Mouse (Mus musculus) spleen, embryonic (tissue): ENCODE results near the gene Capn5.
"Not testable (repeated sequence)": the region's sequence is repeated elsewhere in the genome, so short reads cannot be mapped to it uniquely, and the experiment has no call there.

Source experiments
- CTCF ChIA-PET: fragments of 350-600 bp; sonication (Branson Sonifier 250); formaldehyde crosslinking; loops from one replicate; lab custom pipeline; 2022; lab: Charles Lee

Capn5 gene

DNA sequence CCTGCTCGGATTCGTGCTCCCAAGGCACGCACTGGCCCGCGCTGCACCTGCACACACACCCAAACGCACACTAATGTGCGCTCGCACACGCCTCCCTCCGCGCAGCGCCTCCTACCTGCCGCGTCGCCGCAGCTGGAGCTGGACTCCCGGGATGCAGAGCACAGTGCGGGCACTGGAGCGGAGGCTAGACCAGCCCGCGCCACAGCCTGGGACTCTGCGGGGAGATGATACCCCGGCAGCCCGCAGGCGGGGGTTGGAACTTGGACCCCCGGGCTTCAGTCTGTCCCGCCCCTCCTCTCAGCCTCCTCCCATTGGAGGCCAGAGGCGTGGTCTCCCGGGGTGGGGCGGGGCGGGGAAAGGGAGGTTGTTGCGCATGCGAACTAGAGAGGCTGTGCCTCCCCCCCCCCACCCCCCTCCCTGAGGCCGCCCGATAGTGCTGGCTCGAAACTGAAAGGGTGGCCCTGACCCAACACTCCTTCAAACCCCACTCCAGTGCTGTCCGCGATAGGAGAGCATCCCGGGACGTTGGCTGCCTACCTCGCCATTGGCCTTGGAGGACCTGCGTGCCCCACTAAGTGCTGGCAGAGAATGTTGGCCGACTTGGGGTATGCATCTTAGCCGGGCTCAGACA, at the start of gene Capn5:
Gene Capn5 (minus strand): TSS at position 346 of the 631 bp plus-strand sequence.
- CTCF ChIA-PET: interaction anchor here (1.2 to 1.7 kb wide), 2 partner anchors 12 to 70 kb away, joined by 4 to 5 read pairs; no protein-coding TSS in a partner anchor

DNA sequence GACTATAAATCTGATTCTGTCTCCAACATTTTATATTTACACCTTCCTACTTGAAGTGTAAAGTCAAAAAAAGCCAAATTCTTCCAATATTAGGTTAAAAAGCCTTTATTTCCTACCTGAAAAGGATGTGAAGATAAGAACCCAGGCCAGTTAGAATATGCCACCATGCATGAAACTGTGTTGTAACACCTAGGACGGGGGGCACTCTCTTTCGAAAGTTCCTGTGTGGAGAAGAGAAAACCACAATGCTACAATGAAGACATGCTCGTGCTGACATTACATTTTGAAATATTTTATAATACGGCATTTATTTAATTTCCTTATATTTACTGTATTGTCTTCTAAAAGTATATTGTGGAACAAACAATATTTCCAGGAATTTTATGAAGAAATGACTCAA, 45.7 kb upstream of the Capn5 start:
- CTCF ChIA-PET: no interaction called here

DNA sequence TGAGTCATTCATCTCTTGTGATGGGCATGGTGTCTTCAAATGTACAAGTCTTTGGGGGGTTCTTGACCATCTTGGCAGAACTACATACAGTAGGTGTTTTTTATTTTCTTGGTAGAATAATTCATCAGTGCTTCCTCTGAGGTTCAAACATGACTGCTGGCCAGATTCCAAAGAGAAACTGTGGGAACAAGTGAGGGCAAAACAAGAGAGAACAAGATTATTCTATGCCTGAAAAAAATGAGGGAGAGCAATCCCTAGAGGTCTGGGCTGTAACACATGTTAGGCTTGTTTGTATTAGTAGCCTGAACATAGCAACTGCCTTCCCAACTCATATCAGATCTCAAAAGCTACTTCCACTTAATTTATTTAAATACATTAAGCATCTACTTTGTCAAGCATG, 38.6 kb upstream of the Capn5 start:
- CTCF ChIA-PET: no interaction called here

DNA sequence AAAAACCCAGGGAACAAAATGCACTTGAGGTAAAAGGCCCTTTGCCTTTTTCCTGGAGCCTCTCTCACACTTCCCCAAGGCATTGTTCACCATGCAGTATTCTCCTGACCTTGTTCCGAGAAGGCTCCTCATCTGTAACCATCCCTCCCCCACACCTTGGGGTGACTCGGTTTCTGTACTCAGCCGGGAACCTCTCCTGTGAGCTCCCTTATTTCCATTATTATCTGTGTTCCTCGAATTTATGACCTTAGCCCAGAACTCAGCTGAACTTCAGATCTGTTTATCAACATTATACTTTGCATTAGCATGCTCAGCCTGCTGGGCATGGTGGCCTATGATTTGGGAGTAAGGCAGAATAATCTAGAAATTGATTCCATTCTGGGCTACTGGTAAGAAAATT, 24.9 kb upstream of the Capn5 start:
- CTCF ChIA-PET: interaction anchor here (0.5 kb wide), 1 partner anchor 47 kb away, joined by 3 read pairs; no protein-coding TSS in a partner anchor

DNA sequence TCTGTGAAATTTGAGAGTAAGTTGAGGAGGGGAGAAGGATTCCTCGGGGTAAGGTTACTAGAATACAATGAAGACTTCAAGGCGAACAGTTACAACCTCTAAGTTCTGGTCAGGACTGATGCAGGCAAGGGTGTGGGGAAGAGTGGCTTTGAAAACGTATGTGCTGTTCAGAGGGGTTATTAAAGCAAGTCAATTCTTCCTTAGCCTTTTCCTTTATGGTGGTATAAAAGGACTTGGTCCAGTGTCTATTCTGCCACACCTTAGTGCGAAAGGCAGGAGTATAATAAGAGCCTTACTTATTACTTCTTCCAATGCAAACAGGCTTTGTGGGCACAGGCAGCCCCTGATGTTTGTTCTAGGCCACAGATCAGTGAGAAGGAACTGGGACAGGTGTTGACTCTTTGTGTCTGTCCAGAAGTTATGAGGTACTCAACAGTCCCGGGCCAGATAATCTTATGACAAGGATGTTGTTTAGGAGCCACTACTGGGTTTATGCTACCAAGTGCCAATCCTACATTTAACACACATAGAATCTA, 23.5 kb upstream of the Capn5 start:
- CTCF ChIA-PET: no interaction called here

DNA sequence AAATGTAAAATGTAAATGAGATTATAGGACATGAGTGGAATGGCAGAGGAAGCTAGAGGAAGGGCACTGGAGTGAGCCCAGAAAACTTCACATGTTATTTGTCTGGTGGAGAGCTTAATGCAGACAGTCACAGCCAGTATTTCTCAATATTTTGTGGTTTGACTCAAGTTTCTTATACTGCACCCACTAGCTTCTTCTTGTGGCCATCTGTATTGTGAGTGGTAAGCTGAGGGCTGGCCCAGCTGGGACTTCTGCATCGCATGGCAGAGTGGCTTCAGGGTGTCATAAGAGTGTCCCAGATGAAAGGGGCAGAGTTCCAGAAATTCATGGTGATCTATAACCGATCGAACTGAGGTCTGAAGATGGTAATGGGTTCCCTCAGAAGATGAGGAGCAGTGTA, 22.3 kb upstream of the Capn5 start:
- CTCF ChIA-PET: no interaction called here

DNA sequence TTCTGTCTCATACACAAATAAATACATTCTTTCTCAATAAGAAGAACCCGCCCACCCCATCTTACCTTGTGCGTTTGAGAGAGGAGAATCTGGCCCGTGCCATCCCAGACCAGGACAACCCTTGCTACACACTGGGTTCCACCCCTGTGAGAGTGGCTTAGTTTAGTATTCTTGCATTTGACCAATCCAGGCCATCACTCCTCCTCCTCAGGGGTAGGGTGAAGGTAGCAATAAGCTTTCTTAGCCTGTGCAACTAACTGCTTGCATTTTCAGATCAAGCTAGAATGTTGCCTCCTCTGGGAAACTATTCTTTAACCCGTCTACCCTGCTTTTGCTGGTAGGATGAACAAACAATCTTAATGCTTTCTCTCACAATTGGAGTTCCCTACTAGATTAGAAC, 21.3 kb upstream of the Capn5 start, which contains the start of gene B3gnt6:
Gene B3gnt6 (minus strand): TSS at position 101 of the 400 bp plus-strand sequence.
- CTCF ChIA-PET: no interaction called here

DNA sequence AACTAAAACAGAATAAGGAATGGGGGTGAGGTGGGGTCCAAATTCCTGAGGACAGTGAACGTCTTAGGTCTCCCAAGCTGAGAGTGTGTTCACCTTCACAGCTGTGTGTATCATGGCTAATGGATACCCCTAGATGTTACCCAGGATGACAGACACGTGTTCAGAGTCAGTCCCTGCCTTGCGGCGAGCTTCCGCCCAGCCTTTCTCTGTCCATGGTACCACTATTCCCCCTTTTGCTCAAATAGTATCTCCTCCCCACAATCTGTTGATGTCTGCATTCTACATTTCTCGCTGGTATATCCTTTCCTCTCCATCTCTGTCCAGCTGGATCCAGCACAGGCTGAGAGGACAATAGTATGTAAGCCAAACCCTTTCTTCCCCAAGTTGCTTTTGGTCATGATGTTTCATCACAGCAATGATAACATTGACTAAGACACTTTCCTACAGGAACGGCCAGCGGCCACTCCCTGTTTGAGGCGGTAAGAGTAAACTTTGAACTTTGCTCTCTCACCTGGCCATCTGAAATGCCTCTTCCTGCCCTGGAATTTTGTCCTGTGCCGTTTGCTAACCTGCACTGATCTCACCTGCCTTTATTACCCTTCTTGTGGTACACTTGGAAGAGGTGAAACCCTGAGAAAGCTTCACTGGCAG, 17.2 kb upstream of the Capn5 start:
- CTCF ChIA-PET: no interaction called here

DNA sequence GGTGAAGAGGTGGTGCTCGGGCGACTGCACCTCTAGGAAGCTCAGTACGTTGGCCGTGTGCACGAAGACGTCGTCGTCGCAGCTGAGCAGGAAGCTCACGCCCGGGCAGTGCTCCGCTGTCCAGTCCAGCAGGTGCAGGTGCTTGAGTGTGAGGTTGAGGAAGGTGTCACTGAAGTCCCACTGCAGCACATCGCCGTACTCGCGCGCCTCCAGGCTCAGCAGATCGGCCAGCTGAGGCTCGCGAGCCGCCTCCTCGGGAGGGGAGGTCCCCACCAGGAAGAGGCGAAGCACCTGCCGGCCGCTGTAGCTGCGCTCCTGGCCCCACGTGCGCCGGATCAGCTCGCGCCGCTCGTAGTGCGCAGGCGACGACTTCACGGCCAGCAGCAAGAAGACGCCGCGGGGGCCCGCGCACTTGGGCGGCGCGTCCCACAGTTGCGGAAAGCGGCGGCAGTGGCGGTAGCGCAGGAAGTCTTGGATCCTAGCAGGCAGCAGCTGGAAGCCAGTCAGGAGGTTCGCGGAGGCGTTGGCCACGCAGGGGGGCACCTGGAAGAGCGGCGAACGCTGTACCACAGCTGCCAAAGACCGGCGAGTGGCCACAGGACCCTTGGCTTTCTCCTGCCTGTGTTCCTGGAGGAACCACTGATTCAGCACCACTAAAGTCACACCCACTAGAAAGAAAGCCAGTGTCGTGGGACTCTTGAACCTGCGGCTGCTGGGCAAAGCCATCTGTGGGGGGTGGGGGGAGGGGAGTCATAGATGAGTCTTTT, 16.1 kb upstream of the Capn5 start:
- CTCF ChIA-PET: no interaction called here

DNA sequence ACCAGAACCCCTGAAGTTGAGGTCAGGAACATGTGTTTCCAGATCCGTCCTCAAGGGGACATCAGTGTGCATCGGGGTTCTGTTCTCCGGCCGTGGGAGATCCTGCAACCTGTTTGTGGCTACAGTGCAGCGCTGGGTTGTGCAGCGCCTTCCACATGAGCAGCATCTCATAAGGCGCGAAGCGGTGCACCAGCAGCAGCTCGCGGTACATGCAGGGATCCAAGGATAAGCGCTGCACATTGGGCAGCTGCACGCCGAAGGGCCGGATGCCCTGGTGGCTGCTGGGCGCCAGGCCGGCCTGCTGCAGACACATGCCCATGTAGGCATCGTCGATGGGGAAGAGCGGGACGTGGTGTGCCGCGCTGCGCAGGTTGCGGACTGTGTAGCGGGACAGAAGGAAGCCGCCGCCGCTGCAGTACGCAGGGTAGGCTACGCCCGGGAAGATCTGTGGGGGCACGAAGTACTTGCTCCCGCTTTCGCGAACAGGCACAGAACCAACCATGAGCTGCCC, 15.5 kb upstream of the Capn5 start:
- CTCF ChIA-PET: no interaction called here

DNA sequence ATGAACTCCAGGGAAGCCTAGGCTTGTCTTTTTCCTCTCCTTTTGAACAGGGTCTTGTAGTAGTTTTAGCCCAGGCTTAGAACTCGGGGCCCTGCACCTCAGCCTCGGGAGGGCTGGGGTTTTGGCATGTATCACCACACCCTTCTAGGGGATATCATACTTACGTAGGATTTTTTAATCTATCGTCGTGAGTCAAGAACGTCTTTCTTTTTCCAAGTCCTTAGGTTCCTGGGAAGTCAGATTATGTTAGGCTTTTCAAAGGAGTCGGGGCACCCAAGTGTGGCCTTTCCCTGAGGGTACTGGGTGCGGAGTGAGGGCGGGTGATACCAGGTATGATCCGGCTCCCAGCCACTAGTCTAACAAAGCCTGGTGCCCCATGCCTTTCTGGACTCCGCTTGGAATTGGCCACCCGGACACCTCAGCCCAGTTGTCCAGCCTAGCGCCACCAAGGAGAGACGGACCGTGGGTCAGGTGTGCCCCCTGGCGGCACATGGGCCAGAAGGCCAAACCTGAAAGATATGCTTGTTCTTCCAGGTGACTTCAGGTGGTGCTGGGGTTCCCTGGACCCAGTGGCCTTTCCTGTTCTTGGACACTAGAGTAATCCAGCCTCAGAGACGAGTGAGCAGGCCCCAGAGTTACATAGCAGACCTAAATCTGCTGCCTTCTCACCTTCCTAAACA, 13.6 kb upstream of the Capn5 start:
- CTCF ChIA-PET: interaction anchor here (2.0 kb wide), 1 partner anchor 36 kb away, joined by 9 read pairs; no protein-coding TSS in a partner anchor

DNA sequence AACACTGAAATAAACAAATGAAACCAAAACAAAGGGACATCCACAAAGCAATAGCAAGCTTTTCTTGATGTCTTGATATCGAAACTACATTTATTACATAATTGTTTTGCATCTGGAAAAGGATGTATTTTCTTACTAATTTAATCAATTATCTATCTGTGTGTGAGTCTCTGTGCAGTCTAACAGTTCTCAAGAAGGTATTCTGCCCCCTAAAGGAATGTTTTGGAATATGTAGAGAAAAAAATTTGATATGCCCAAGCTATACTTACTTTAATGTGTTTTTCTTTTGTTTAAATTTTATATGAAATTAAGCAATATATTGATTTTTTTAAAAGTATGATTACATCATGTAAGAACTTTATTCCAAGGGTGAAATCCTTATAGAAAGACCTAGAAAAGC, 12.5 kb upstream of the Capn5 start:
- CTCF ChIA-PET: interaction anchor here (2.0 kb wide), 1 partner anchor 35 kb away, joined by 9 read pairs; no protein-coding TSS in a partner anchor

DNA sequence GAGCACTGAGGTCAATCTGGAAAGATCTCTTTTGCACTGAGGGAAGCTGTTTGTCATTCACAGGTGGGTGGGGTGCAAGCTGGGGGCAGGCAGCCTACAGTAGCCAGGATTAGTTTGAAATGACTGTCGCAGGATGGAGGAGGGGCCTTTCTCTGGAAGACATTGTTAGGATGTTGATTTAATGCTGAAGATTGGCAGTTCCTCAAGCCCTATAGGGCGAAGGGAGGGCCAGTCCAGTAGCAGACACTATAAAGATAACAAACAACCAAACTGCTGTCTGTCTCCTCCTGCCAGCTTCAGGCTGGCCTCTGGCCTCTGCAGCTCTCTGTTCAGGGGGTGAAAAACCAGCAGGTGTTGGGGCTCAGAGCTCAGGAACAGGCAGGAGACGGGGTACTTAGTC, 11.7 kb upstream of the Capn5 start:
- CTCF ChIA-PET: interaction anchor here (0.6 to 2.0 kb wide), 2 partner anchors 23 to 34 kb away, joined by 3 to 9 read pairs; no protein-coding TSS in a partner anchor

DNA sequence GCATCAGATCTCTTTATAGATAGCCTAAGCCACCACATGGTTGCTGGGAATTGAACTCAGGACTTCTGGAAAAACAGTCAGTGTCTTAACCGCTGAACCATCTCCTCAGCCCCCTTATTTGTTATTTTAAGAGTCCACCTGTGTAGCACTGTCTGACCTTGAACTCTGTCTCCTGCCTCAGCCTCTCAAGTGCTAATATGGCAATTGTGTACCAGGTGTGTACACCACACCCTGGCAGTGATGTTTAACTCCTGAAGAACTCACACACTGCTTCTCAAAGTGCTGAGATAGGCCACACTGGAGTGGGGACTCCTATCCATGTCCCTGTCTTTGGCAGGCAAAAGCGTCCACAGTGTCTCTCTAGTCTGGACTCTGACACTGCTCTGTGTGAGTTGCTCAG, 10.6 kb upstream of the Capn5 start:
- CTCF ChIA-PET: no interaction called here

DNA sequence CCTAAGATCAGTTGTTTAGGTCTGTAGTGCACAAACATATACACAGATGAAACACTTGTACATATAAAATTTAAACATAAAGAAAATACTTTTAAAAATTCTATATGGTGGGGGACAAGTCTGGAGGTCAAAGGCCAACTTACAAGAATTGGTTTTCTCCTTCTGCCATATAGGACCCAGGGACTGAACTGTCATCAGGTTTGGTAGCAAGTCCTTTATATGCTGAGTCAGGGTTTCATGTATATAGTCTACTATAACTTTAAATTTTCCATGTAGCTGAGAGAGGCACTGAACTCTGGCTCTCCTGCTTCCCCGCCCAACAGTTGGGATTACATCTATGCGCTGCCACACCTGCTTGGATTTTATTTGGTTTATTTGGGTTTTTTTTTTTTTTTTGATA, 10.2 kb upstream of the Capn5 start:
- CTCF ChIA-PET: no interaction called here

DNA sequence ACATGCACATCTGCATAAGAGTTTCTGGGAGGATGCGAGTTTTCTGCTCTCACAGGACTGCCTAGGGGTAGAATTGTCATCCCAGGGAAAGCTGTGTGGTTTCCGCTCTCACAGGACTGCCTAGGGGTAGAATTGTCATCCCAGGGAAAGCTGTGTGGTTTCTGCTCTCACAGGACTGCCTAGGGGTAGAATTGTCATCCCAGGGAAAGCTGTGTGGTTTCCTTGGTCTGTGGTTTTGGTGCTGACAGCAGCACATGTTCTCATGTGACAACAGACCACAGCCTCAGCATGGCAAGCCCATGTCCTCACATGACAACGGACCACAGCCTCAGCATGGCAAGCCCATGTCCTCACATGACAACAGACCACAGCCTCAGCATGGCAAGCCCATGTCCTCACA, 9.3 kb upstream of the Capn5 start:
- CTCF ChIA-PET: not testable (repeated sequence)

DNA sequence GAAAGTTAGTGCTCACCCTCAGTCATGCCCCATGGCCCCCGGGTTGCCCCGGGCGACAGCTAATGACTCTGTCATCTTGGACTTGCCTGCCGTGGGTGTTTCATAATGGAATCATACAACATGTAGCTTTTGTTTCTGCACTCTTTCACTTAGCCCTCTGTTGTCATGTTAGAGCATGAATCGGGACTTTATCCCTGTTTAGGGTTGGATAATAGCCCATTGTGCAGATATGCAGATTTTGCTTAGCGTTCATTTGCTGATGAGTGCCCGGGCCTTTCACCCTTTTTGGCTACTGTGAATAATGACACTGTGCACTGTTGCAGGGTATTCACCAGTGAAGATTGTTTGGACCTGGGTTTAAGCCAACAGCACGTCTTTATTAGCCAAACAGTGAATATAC, 8.6 kb upstream of the Capn5 start:
- CTCF ChIA-PET: no interaction called here

DNA sequence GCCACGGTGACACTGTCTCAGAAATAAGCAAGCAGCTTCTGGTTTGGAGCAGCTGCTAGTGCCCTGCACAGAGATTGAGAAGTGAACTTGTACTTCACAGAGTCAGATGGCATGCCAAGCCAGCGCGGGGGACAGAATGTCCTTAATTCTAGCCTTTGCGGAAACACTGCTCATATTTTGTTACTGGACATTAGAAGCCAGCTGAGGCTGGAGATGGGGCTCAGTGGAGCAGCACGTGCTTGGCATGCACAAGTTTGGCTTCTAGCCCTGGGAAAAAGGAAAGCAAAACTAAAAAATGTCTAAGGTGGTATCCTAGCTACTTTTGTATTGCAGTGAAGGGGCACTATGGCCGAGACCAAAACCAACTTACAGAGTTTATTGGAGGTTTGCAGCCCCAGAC, 7.3 kb upstream of the Capn5 start:
- CTCF ChIA-PET: no interaction called here

DNA sequence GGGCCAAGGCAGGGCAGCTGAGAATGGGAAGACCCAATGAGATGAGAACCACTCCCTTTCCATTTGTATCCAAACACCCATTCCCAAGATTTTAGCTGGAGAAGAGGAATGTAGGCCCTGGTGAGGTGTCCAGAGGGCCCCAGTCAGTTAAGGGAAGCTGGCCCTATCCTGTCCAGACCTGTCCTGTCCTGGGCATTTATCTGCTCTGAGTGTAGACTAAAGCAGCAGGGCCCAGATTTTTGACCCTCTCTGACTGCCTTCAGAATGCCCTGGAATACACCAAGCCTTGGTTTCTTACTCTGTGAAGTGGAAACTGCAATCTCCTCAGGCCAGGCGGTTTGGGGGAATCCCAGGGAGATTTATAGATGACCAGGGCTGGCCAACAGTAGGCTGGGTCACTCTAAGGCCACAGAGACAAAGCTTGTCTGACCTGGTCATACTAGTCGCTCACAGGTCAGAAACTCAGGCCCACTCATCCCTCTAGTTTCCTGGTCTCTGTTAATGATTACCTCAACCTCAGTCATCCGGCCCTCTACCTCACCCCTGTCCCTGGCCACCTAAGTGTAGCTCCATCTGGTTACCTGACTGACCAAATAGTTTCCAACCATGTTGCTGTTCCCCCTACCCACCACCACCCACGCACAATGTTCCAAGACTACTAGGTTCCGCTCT, 622 bp upstream of the Capn5 start:
- CTCF ChIA-PET: interaction anchor here (1.2 to 1.7 kb wide), 2 partner anchors 12 to 71 kb away, joined by 4 to 5 read pairs; no protein-coding TSS in a partner anchor

DNA sequence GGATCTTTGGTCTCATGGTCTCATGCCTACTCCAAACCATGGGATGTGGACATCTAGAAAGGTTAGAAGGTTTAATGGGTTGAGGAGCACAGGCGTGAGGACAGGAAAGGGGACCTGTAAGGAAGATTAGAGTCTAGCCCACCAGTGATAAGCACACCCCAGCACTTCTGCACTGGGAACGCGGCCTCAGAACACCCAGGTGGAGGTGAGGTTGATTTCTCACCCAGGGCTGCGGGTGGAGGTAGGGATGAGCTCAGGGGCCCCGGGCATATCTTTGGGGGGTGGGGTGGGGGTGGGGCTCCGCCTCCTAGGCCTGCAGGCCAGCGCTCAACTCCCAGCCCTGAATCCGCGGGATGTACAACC, 527 bp downstream of the Capn5 start:
- CTCF ChIA-PET: interaction anchor here (0.7 to 1.7 kb wide), 3 partner anchors 11 to 70 kb away, joined by 4 to 8 read pairs (median 5); no protein-coding TSS in a partner anchor
